Mouse (Mus musculus) neural tube, embryonic 14.5 days (tissue): ENCODE data around the gene Fam57a. TPM values are rescaled to one million over a fixed set of nuclear protein-coding genes. Genes with fewer than 3 reads are reported as not detected.

Experiments
- ATAC-seq: fragments of 200-750 bp; cut with Nextera tagmentation; 2 replicates; pipeline ENCODE4 v1.8.0; 2017; ENCODE audit warnings: low read depth, mild to moderate bottlenecking, moderate TSS enrichment, moderate library complexity
- H3K27ac ChIP-seq: fragments of 300-500 bp; sonication (generic); 2 replicates; pipeline ENCODE4 v1.5.1; 2014; ENCODE audit warnings: low read depth, mild to moderate bottlenecking, control low read depth, low read length, moderate library complexity, mixed read lengths
- H3K27me3 ChIP-seq: fragments of 300-500 bp; sonication (generic); 2 replicates; pipeline ENCODE4 v1.6.1; 2014; ENCODE audit warnings: low read length; ENCODE audit not compliant: control insufficient read depth, insufficient read depth
- H3K36me3 ChIP-seq: fragments of 300-500 bp; sonication (generic); 2 replicates; pipeline ENCODE4 v1.6.1; 2014; ENCODE audit warnings: low read length, mixed read lengths; ENCODE audit not compliant: control insufficient read depth, insufficient read depth
- H3K4me1 ChIP-seq: fragments of 300-500 bp; sonication (generic); 2 replicates; pipeline ENCODE4 v1.6.1; 2014; ENCODE audit warnings: low read length; ENCODE audit not compliant: control insufficient read depth, insufficient read depth
- H3K4me2 ChIP-seq: fragments of 300-500 bp; sonication (generic); 2 replicates; pipeline ENCODE4 v1.6.1; 2014; ENCODE audit warnings: mild to moderate bottlenecking, low read depth, low read length, control low read depth
- H3K4me3 ChIP-seq: fragments of 300-500 bp; sonication (generic); 2 replicates; pipeline ENCODE4 v1.5.1; 2014; ENCODE audit warnings: low read depth, low read length, control low read depth, mixed read lengths
- H3K9ac ChIP-seq: fragments of 300-500 bp; sonication (generic); replicated peaks from 2 replicates; pipeline ENCODE4 v1.6.1; 2014; ENCODE audit warnings: low read depth, mild to moderate bottlenecking, control low read depth, low read length, mixed read lengths
- H3K9me3 ChIP-seq: fragments of 300-500 bp; sonication (generic); 2 replicates; pipeline ENCODE4 v1.6.1; 2016; ENCODE audit warnings: low read length; ENCODE audit not compliant: control insufficient read depth
- WGBS: fragments of 180-500 bp; shearing (Covaris S2); extraction: QIAGEN DNeasy Blood & Tissue Kit; methylation state at CpG from one replicate; pipeline ENCODE4 v1.1.7; 2014; 5-methylcytosine and 5-hydroxymethylcytosine counted together
- polyA plus RNA-seq: library from polyadenylated mRNA; unstranded; fragments of >200 nt; fragmentation: Nextera tagmentation; extraction: Ambion mirVana; gene quantifications from 2 replicates; pipeline ENCODE4 v1.2.1, GENCODE M21; 2014

The Fam57a gene
- polyA plus RNA-seq, 1 experiment from 2014 or later: 28.8 TPM

GRCm38 (mm10) chr11:76252036-76252435 lies 72.6 kb downstream of the Fam57a start:
- Histone ChIP-seq H3K27ac (no peak overlapping the region), H3K36me3 (0 out of 2 replicates have a peak, but pooled peaks cover 12% of the 10 kb centered on the region), H3K4me3 (no peak overlapping the region), H3K27me3 (no peaks in the 10 kb centered on the region), H3K4me2 (no peak overlapping the region), H3K4me1 (0 out of 2 replicates have a peak, but pooled peaks cover 5% of the 10 kb centered on the region), H3K9me3 (no peaks in the 10 kb centered on the region), H3K9ac (no peak overlapping the region)
- ATAC-seq: no peak
- WGBS: 57% methylated on average over 3 of the region's 3 CpGs

GRCm38 (mm10) chr11:76253145-76253917 lies 73.9 kb downstream of the Fam57a start:
- H3K9me3 ChIP-seq: no peaks in the 10 kb centered on the region
- 26% methylated on average over 5 of the region's 5 CpGs for WGBS
- no peak overlapping the region for H3K27ac ChIP-seq
- H3K4me1 ChIP-seq: 0 out of 2 replicates have a peak, but pooled peaks cover 5% of the 10 kb centered on the region
- no peak overlapping the region for H3K4me2 ChIP-seq
- H3K36me3 ChIP-seq: peaks cover 16% of the 10 kb centered on the region; the same call in 1 of the 2 replicates
- no peaks in the 10 kb centered on the region for H3K27me3 ChIP-seq
- peak; percentile 84 for ATAC-seq
- no peak overlapping the region for H3K4me3 ChIP-seq
- H3K9ac ChIP-seq: no peak overlapping the region

- Histone ChIP-seq H3K4me1 (0 out of 2 replicates have a peak, but pooled peaks cover 5% of the 10 kb centered on the region), H3K27ac (no peak overlapping the region), H3K9ac (no peak overlapping the region), H3K4me3 (no peak overlapping the region), H3K4me2 (no peak overlapping the region), H3K9me3 (no peaks in the 10 kb centered on the region), H3K36me3 (peaks cover 16% of the 10 kb centered on the region; the same call in 1 of the 2 replicates), H3K27me3 (no peaks in the 10 kb centered on the region)
- WGBS: 40% methylated on average over 4 of the region's 4 CpGs
- ATAC-seq: peak; percentile 35; the same call in 1 of the 2 replicates
Observed at GRCm38 (mm10) chr11:76253918-76254264, 74.4 kb downstream of the Fam57a start.

GRCm38 (mm10) chr11:76255431-76256001 lies 76.0 kb downstream of the Fam57a start:
- Histone ChIP-seq H3K27ac (0 out of 2 replicates have a peak overlapping the region, but pooled peaks have one; percentile 12), H3K4me1 (peaks cover 9% of the 10 kb centered on the region; the same call in 1 of the 2 replicates), H3K4me2 (no peak overlapping the region), H3K36me3 (peaks cover 9% of the 10 kb centered on the region; the same call in 1 of the 2 replicates), H3K27me3 (no peaks in the 10 kb centered on the region), H3K4me3 (no peak overlapping the region), H3K9me3 (no peaks in the 10 kb centered on the region), H3K9ac (no peak overlapping the region)
- WGBS: 63% methylated on average over 4 of the region's 4 CpGs
- no peak for ATAC-seq

GRCm38 (mm10) chr11:76256129-76256528 lies 76.7 kb downstream of the Fam57a start:
- Histone ChIP-seq H3K27me3 (no peaks in the 10 kb centered on the region), H3K9me3 (no peaks in the 10 kb centered on the region), H3K4me3 (no peak overlapping the region), H3K4me1 (peaks cover 12% of the 10 kb centered on the region; the same call in 1 of the 2 replicates), H3K36me3 (peaks cover 6% of the 10 kb centered on the region; the same call in 1 of the 2 replicates), H3K27ac (no peak overlapping the region), H3K4me2 (no peak overlapping the region), H3K9ac (no peak overlapping the region)
- 31% methylated on average over 5 of the region's 5 CpGs for whole genome bisulfite sequencing
- no peak for ATAC-seq

- H3K4me1 ChIP-seq: peaks cover 15% of the 10 kb centered on the region
- WGBS: 72% methylated on average over 4 of the region's 4 CpGs
- H3K4me2 ChIP-seq: no peak overlapping the region
- ATAC-seq: no peak
- no peak overlapping the region for H3K27ac ChIP-seq
- H3K9me3 ChIP-seq: no peaks in the 10 kb centered on the region
- H3K9ac ChIP-seq: no peak overlapping the region
- no peak overlapping the region for H3K4me3 ChIP-seq
- no peaks in the 10 kb centered on the region for H3K27me3 ChIP-seq
- peaks cover 4% of the 10 kb centered on the region; the same call in 1 of the 2 replicates for H3K36me3 ChIP-seq
Observed at GRCm38 (mm10) chr11:76257386-76257785, 77.9 kb downstream of the Fam57a start.

- 75% methylated on average over 6 of the region's 6 CpGs for WGBS
- no peaks in the 10 kb centered on the region for H3K27me3 ChIP-seq
- H3K4me1 ChIP-seq: peaks cover 25% of the 10 kb centered on the region
Observed at GRCm38 (mm10) chr11:76258511-76258910, 79.0 kb downstream of the Fam57a start.

GRCm38 (mm10) chr11:76260208-76261050 lies 81.0 kb downstream of the Fam57a start:
- no peak; the same call in 1 of the 2 replicates for ATAC-seq
- Histone ChIP-seq H3K4me2 (no peak overlapping the region), H3K27me3 (no peaks in the 10 kb centered on the region), H3K27ac (no peak overlapping the region; the same call in 1 of the 2 replicates), H3K4me1 (peaks cover 23% of the 10 kb centered on the region), H3K36me3 (peaks cover 4% of the 10 kb centered on the region; the same call in 1 of the 2 replicates), H3K9ac (0 out of 2 replicates have a peak overlapping the region, but pooled peaks have one; percentile 5), H3K4me3 (no peak overlapping the region), H3K9me3 (no peaks in the 10 kb centered on the region)
- 35% methylated on average over 10 of the region's 10 CpGs for WGBS

More at GRCm38 (mm10) chr11:76258511-76258910, 79.0 kb downstream of the Fam57a start:
- no peaks in the 10 kb centered on the region for H3K9me3 ChIP-seq
- H3K36me3 ChIP-seq: peaks cover 4% of the 10 kb centered on the region; the same call in 1 of the 2 replicates
- no peak overlapping the region for H3K27ac ChIP-seq
- no peak overlapping the region for H3K4me2 ChIP-seq
- ATAC-seq: no peak
- H3K4me3 ChIP-seq: no peak overlapping the region
- H3K9ac ChIP-seq: no peak overlapping the region
